Mouse (Mus musculus): ENCODE measurements around the gene Cd5l.

Cd5l gene

GRCm38 (mm10) chr3:87408171-87408570 lies 50.5 kb downstream of the Cd5l start:
- peak; percentile 86 for DNase-seq (ENCODE audit: low read depth)

- DNase-seq (ENCODE audit: low read depth): peak; percentile 16
These were observed 51.7 kb downstream of the Cd5l start for GRCm38 (mm10) chr3:87409196-87409935.

- no peak for DNase-seq (ENCODE audit: low read depth)
These were observed 52.9 kb downstream of the Cd5l start for GRCm38 (mm10) chr3:87410605-87411004.

GRCm38 (mm10) chr3:87411150-87411549 lies 53.5 kb downstream of the Cd5l start:
- peak; percentile 33 for DNase-seq (ENCODE audit: low read depth)

- no peak for DNase-seq (ENCODE audit: low read depth)
These were observed 63.0 kb downstream of the Cd5l start for GRCm38 (mm10) chr3:87420645-87421044.

All from 416B (cell line).